Mouse (Mus musculus): ENCODE data around the gene Rnf115.
"Not testable (repeated sequence)": the region's sequence is repeated elsewhere in the genome, so short reads cannot be mapped to it uniquely, and the experiment has no call there.

Rnf115 gene

DNA sequence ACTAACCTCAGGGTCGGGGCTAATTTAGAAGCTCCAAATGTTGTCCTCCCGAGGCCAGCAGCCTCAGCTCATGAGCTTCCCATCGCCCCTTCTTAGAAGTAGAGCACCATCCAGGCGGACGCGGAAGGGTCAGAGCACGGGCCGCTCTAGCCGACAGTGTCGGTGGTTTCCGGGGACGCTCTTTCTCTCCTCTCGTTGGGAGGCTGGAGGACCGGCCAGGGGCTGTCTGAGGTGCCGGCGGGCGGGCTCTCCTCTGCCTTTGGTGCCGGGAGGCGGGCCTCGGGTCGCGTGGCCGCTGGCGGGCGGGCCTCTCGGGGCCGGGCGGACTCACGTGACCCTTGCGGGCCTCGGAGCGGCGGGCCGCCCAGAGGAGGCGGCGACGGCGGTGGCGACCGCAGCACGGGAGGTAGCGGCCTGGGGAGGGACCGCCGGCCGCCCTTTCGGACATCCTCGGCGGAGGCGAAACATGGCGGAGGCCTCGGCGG is at the start of gene Rnf115, which contains the start of gene Polr3c:
TSS of gene Rnf115 (plus strand) at position 322 of the 485 bp plus-strand sequence.
TSS of gene Polr3c (minus strand) at position 286 of the 485 bp plus-strand sequence.
- peak; percentile 95 for DNase-seq (ENCODE audit: extremely low spot score, low spot score)

DNA sequence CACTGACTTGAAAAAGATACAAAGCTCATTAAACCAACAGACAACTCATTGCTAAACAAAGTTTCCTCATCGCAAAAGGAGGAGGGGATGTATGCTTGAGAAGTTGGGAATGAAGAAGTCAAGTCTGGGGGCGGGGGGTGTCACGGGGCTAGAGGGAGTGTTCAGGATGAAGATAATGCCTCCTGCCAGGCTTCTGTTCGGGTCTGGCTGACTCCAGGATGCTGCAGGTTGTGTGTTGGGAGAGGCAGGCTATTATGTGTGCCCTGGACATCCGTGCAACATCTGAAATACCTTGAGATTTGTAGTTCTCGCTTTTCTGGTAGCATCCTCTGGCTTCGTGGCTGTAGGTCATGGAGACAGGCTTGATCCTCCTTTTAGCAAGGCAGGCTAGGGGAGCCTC is 49.0 kb upstream of the Rnf115 start:
- no peak for DNase-seq (ENCODE audit: extremely low spot score, low spot score)

DNA sequence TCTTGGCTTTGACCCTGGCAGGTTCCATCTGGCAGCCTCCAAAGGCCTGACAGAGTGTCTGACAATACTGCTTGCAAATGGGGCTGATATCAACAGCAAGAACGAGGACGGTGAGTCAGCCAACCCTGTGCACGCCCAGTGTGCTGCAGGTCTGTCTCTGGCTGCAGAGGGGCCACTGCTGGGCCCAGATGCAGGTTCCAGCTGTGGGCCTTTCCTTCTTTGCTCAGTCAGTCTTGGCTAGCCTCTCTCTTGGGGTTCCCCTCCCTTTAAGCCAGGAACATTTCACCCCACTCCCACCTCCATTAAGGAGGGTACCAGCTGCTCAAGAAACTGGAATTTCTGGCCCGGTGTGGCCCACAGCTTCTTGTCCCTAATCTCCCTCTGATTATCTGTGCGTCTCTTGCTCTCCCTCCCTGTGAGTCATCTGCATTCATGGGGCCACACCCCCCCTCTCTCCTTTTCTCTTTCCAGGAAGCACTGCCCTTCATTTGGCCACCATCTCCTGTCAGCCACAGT is 48.2 kb upstream of the Rnf115 start:
- no peak for DNase-seq (ENCODE audit: extremely low spot score, low spot score)

DNA sequence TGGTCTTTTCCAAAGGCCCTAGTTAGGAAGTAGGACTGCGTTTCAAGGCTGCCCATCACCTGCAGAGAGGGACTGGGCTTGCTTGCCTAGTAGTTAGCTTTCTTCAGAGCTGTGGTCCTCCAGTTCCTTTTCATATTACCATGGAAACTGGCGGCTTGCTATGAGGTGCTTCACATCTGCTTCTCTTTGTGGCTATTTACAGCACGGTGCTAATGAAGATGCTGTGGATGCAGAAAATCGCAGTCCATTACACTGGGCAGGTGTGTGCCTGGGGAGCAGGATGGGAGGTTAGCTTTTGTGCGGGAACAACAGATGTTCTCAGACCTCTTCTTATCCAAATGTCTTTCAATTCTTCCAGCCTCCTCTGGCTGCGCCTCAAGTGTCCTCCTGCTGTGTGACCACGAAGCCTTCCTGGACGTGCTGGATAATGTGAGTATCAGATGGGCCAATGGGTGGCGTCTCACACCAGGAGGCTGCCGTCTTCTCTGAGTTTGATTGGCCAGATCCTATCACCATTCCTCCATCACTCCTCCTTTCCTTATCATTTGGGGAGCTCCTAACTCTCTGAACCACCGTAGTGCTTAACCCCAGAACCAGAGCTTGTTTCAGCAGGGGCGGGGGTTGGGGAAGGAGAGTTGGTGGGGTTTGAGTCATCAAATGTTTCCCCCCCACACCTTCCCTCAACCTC is 47.1 kb upstream of the Rnf115 start:
- DNase-seq (ENCODE audit: extremely low spot score, low spot score): no peak

DNA sequence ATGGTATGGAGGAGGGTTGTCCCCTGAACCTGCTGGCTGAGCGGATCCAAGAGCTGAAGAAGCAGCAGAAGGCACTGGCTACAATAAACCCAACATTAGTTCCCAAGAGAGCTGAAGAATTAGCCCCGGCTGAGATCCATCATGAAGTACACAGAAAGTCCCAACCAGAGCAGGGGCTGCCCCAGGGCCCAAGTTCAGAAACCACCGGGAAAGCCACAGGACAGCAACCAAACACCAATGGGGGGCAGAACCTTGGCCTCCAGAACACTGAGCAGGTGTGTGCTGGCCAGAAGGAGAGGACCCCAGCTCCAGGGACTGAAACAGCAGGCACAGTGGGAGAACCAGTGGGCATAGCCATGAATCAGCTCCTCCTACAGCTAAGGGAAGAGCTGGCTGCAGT is 44.0 kb upstream of the Rnf115 start:
- DNase-seq (ENCODE audit: extremely low spot score, low spot score): no peak

DNA sequence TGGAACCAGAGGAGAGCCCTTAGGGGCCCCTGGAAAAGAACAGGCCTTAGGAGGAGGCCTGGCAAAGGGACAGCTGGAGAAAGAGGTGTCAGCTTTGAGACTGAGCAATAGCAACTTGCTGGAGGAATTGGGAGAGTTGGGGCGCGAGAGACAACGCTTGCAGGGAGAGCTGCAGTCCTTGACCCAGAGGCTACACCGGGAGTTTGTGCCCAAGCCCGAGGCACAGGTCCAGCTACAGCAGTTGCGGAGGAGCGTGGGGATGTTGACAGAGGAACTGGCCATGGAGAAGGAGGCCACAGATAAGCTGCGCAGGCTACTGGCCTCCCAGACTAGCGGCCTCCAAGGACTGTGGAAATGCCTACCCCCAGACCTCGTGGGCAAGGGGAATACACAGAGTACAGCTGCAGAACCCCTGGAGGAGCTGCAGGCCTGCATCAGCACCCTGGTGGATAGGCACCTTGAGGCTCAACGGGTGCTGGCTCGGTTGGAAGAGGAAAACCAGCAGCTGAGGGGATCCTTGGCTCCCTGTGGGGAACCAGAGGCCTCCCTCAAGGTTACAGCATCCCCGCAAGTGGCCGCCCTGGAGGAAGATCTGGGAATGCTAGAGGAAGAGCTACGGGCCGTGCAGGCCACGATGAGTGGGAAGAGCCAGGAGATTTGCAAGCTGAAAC is 43.2 kb upstream of the Rnf115 start:
- no peak for DNase-seq (ENCODE audit: extremely low spot score, low spot score)

DNA sequence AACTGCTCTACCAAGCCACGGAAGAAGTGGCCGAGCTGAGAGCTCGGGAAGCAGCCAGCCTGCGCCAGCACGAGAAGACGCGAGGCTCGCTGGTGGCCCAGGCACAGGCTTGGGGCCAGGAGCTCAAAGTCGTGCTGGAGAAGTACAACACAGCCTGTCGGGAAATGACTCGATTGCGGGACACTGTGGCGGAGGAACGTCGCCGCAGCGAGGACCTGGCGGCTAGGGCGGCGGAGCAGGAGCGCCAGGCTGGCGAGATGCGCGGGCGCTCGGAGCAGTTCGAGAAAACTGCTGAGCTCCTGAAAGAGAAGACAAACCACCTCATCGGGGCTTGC is 42.7 kb upstream of the Rnf115 start:
- DNase-seq (ENCODE audit: extremely low spot score, low spot score): peak; percentile 32

DNA sequence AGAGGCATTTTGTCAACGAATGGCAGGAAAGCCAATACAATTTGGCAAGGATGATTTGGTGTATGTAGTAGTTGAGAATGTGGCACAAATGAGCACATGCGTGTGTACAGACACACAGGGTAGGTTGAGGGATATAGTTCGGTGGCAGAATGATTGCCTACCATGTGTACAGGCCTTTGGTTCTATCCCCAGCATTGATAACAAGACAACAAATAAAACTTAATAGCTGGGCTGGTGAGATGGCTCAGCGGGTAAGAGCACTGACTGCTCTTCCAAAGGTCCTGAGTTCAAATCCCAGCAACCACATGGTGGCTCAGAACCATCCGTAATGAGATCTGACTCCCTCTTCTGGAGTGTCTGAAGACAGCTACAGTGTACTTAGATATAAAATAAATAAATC is 41.4 kb upstream of the Rnf115 start:
- DNase-seq (ENCODE audit: extremely low spot score, low spot score): not testable (repeated sequence)

DNA sequence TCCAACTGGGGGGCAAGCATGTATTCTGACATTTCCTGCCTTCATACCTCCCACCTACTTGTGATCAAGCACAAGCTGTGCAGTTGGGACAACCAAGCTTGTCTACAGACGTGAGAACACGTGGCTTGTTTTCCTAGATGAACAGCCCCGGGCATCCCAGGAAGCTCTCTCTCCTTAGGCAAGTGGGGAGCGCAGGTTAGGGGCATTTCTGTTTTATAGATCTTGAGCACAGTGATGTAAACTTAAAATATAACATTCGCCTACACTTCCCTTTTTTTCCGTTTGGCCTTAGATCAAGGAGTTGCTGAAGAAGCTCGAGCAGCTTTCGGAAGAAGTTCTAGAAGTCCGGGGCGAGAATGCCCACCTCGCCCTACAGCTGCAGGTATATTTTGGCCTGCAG is 38.6 kb upstream of the Rnf115 start:
- no peak for DNase-seq (ENCODE audit: extremely low spot score, low spot score)

DNA sequence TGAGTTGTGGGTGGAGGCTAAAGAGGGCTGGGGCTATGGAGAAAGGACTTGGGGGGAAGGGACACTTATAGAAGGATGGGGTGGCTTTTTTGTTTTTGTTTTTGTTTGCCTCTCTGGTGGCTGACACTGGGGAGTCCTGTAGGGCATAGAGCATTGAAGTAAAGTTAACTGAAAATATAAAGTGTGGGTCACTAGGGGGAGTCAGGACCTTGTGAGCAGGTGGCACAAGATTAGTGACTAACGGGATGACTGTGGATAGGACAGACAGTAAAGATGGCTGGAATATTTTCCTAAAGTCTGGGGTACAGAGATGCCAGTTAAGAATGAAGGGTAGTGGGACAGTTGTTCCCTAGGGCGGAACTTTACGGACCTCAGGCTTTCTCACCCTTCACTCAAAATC is 37.2 kb upstream of the Rnf115 start:
- DNase-seq (ENCODE audit: extremely low spot score, low spot score): no peak

DNA sequence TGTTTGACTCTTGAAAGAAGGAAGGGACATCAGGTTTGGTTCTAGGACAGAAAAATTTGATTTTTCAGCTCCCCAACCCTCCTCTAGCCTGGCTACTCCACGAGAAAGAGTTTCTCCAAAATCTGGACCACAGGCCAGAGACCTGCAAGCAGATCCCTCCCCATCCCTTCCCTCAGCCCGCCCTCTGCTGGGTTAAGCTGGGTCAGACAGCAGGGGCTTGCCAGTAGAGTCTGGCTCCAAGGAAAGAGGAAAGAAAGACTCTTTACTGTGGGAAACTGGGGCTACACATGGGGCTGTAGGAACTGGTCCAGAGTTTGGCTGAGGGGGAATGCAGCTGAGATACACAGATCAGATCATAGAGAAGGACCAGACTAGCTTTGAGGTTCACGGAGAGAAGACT is 35.0 kb upstream of the Rnf115 start:
- no peak for DNase-seq (ENCODE audit: extremely low spot score, low spot score)

DNA sequence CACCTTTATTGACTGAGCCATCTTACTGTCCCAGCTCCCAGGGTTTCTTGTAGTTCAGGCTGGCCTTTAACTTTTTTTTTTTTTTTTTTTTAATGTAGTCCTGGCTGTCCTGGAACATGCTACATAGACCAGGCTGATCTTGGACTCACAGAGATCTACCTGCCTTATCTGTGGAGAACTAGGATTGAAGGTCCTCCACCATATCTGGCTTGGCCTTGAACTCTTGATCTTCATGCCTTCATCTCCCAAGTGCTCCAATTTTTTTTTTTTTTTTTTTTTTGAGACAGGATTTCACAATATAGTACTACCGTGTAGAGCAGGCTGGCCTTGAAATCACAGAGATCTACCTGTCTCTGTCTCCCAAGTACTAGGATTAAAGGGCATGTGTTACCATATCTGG is 33.9 kb upstream of the Rnf115 start:
- no peak for DNase-seq (ENCODE audit: extremely low spot score, low spot score)

DNA sequence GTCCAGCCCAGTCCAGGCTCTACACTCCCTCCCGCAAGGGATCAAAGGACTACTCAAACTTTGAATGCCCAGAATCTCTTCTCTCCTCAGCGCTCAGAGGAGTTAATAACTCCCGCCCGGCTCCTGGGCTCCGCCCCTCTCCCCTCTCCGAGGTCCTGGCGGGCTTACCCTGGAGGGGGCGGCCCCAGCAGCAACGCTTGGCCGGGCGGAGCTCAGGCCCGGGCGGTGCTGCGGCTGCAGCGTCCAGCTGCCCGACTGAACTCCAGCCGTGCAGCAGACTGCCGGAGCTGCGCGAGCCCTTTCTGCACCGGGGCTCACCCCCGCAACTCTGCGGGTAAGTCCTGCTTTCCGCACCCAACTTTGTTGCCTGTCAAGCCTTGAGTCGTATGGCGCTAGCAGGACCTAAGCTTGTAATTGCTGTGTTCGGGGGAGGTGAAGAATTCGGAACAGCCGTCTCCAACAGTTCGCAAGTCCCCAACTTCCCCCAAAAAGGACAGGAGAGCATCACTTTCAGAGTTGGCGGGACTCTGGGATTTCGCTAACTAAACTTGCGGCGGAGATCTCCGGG is 31.2 kb upstream of the Rnf115 start, which contains the start of gene Pias3:
TSS of gene Pias3 (plus strand) at position 187 of the 568 bp plus-strand sequence.
- DNase-seq (ENCODE audit: extremely low spot score, low spot score): peak; percentile 81

DNA sequence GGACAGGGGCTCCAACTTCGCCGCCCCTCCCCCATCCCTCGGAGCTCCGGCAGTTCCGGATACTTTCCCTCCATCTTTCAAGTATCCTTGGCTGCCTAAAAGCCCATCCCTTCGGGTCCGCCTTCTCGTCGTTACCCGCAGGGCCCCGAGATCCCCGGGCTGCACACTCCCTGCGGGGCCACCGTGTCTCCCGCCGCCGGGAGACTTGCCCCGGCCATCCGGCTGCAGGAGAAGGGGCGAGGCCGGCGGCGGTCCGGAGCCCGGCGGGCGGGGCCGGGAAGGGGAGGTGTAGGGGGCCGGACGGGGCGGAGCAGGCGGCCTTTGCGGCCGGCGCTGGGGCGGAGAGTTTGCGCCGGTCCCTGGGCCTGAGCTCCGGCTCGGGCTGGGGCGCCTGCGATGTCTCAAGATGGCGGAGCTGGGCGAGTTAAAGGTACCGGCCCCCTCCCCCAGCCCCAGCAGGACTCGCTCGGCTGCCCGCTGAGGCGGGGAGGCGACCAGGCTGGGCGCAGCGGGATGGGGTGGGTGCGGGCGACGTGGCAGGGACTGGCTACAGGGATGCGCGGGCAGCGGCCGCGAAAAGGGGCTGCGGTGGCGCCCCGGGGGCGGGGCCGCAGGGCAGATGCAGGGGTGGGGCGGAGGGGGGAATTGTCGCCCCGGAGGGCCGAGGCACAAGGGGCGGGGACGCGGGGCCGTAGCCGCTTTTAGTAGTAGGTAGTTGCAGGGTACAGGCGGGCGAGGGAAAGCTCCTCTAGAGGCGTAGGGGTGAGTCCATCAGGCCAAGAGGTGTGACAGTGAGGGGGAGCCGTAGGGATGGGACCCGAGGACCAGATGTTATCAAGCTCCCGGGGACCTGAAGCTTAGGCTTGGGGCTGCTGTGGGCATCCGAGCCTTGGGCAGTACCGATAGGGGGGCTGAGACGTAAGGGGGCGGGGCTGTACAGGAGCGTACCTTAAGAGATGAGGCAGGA is 30.4 kb upstream of the Rnf115 start:
- DNase-seq (ENCODE audit: extremely low spot score, low spot score): peak; percentile 91

DNA sequence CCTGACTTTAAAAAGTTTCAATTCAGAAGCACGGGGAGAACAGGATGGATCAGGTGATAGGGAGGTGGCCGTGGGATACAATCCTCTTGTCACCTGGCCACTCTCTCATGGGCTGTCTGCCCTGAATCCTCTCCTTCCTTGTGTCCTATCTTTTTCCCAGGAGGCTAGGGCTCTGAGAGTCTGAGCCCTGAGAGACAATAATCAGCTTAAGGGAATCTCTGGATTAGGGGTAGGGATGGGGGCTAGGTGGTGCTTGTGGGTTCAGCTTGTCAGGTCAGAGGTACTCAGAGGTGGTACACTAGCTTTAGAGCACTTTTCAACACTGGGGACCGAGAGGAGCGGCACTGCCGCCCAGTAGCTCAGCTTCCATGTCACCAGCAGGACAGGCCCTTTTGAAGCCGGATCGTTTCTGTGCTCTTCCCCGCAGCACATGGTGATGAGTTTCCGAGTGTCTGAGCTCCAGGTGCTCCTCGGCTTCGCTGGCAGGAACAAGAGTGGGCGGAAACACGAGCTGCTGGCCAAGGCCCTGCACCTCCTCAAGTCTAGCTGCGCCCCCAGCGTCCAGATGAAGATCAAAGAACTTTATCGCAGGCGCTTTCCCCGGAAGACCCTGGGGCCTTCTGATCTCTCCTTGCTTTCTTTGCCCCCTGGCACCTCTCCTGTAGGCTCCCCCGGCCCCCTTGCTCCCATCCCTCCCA is 28.3 kb upstream of the Rnf115 start:
- no peak for DNase-seq (ENCODE audit: extremely low spot score, low spot score)

DNA sequence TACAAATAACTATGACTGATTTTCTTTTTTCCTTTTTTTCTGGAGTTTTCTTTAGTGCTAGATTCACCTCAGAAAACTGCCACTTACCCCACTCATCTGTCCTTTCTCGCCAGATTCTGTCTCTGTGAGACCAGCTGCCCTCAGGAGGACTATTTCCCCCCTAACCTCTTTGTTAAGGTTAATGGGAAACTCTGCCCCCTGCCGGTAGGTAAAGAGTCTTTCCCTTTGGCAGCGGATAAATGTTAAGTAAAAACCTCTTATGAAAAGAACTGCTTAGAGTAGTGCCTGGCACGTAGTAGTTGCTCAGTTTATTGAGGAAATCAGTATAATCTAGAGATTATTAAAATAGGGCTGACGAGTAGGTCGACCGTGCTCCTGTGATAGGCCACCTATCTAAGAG is 27.1 kb upstream of the Rnf115 start:
- no peak for DNase-seq (ENCODE audit: extremely low spot score, low spot score)

DNA sequence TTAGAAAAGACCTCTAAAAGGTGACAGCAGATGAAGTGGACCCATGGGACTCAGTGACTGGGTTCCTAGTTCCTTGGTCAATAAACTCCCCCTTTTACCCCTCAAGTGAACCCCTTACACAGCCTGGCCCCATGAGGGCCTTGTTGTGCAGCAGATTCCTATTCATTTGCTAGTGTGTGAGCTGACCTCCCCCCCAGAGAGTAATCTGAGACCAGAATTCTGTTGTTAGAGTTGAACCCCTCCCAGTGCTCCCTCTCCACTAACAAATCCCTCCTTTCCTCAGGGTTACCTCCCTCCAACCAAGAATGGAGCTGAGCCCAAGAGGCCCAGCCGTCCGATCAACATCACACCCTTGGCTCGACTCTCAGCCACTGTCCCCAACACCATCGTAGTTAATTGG is 26.5 kb upstream of the Rnf115 start:
- no peak for DNase-seq (ENCODE audit: extremely low spot score, low spot score)

DNA sequence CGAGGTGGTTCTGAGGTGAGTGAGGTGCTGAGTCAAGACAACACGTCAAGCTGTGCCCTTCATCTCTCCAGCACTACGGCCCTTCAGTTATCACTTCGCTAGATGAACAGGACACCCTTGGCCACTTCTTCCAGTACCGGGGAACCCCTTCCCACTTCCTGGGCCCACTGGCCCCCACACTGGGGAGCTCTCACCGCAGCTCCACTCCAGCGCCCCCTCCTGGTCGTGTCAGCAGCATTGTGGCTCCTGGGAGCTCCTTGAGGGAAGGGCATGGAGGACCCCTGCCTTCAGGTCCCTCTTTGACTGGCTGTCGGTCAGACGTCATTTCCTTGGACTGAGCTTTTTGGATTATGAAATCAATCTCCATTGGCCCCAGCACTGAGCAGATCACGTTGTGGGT is 22.7 kb upstream of the Rnf115 start:
- no peak for DNase-seq (ENCODE audit: extremely low spot score, low spot score)

DNA sequence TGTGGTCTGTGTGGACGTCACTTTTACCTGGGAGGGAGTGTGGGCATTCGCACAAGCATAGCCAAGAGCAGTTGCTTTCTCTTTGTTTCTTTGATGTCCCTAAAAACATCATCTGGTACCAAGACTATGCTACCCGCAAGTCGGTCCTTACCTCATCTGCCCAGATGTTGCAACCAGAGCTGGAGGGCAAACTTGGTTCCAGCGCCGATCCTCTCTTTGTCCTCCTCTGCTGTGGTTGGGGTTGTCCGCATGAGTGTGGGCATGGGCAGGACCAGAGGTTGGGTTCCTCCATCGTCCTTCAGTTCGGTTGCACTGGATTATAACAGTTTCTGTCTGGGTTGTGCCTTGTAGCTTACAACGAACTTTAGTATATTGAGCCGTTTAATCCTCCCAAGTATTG is 21.2 kb upstream of the Rnf115 start:
- no peak for DNase-seq (ENCODE audit: extremely low spot score, low spot score)

DNA sequence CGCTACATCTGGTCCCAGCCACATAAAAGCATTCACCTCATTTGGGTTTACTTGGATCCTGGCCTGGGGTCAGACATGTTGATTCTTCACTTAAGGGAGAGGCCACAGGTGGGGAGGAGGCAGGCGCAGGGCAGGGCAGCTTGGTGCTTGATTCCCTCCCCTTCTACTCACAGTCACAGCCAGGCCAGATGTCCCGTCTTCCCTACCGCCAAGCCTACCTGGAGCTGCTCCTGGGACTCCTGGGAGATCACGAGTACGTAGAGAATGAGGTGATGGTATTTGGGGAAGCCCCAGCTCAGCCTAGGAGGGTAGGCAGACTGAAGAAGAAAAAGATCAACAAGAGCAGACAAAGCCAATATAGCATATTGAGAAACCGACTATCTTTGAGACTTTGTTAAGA is 20.5 kb upstream of the Rnf115 start:
- no peak for DNase-seq (ENCODE audit: extremely low spot score, low spot score)

Measured in neural tube, embryonic 10.5 days (tissue).